Mouse (Mus musculus) heart, embryonic 13.5 days (tissue): ENCODE data around the gene Lamc1. TPM values are rescaled to one million over a fixed set of nuclear protein-coding genes. Genes with fewer than 3 reads are reported as not detected.

Experiments used
- ATAC-seq: fragments of 200-750 bp; cut with Nextera tagmentation; 2 replicates; pipeline ENCODE4 v1.8.0; 2017; ENCODE audit warnings: moderate TSS enrichment; ENCODE audit not compliant: insufficient number of reproducible peaks, low FRiP score, low TSS enrichment; ENCODE audit errors: extremely low read depth
- H3K27ac ChIP-seq: fragments of 300-500 bp; sonication (generic); replicated peaks from 2 replicates; pipeline ENCODE4 v1.5.1; 2015; ENCODE audit warnings: moderate library complexity, mild to moderate bottlenecking, inconsistent platforms
- H3K27me3 ChIP-seq: fragments of 300-500 bp; sonication (generic); replicated peaks from 2 replicates; pipeline ENCODE4 v1.6.1; 2015; ENCODE audit warnings: mild to moderate bottlenecking, inconsistent platforms
- H3K36me3 ChIP-seq: fragments of 300-500 bp; sonication (generic); 2 replicates; pipeline ENCODE4 v1.6.1; 2015; ENCODE audit warnings: mild to moderate bottlenecking, inconsistent platforms
- H3K4me1 ChIP-seq: fragments of 300-500 bp; sonication (generic); 2 replicates; pipeline ENCODE4 v1.6.1; 2015; ENCODE audit warnings: inconsistent platforms
- H3K4me2 ChIP-seq: fragments of 300-500 bp; sonication (generic); 2 replicates; pipeline ENCODE4 v1.6.1; 2015; ENCODE audit warnings: inconsistent platforms, mild to moderate bottlenecking, moderate library complexity
- H3K4me3 ChIP-seq: fragments of 300-500 bp; sonication (generic); 2 replicates; pipeline ENCODE4 v1.5.1; 2015; ENCODE audit warnings: moderate library complexity, mild to moderate bottlenecking, inconsistent platforms
- H3K9ac ChIP-seq: fragments of 300-500 bp; sonication (generic); 2 replicates; pipeline ENCODE4 v1.6.1; 2015; ENCODE audit warnings: inconsistent platforms, mild to moderate bottlenecking, moderate library complexity
- H3K9me3 ChIP-seq: fragments of 300-500 bp; sonication (generic); 2 replicates; pipeline ENCODE4 v1.6.1; 2016; ENCODE audit warnings: inconsistent platforms
- WGBS: fragments of 180-500 bp; shearing (Covaris S2); methylation state at CpG from one replicate; pipeline ENCODE4 v1.1.7; 2015; ENCODE audit warnings: mixed read lengths; 5-methylcytosine and 5-hydroxymethylcytosine counted together
- polyA plus RNA-seq: library from polyadenylated mRNA; unstranded; fragments of >200 nt; fragmentation: Nextera tagmentation; extraction: Ambion mirVana; gene quantifications from 2 replicates; pipeline ENCODE4 v1.2.1, GENCODE M21; 2015

Lamc1 gene
- polyA plus RNA-seq, 1 experiment from 2014 or later, result 78.2 TPM

- peak overlapping the region; percentile 29 for H3K4me3 ChIP-seq
- H3K9me3 ChIP-seq, result no peaks in the 10 kb centered on the region
- peaks cover 4% of the 10 kb centered on the region; the same call in 1 of the 2 replicates for H3K36me3 ChIP-seq
- H3K27me3 ChIP-seq, result no peaks in the 10 kb centered on the region
- peaks cover 88% of the 10 kb centered on the region for H3K4me1 ChIP-seq
- peak overlapping the region; percentile 63 for H3K4me2 ChIP-seq
- peak overlapping the region; percentile 92 for H3K27ac ChIP-seq
- H3K9ac ChIP-seq, result peak overlapping the region; percentile 75
- peak; percentile 25; the same call in 1 of the 2 replicates for ATAC-seq
- WGBS, result 17% methylated on average over 5 of the region's 5 CpGs
Measured at GRCm38 (mm10) chr1:153280411-153280810, 52.2 kb downstream of the Lamc1 start.

- H3K9ac ChIP-seq, result 0 out of 2 replicates have a peak overlapping the region, but pooled peaks have one; percentile 14
- 30% methylated on average over 9 of the region's 9 CpGs for WGBS
- H3K27ac ChIP-seq, result peak overlapping the region; percentile 78
- no peak overlapping the region for H3K4me3 ChIP-seq
- ATAC-seq, result no peak
- H3K4me2 ChIP-seq, result no peak overlapping the region
- no peaks in the 10 kb centered on the region for H3K9me3 ChIP-seq
- no peaks in the 10 kb centered on the region for H3K27me3 ChIP-seq
- H3K4me1 ChIP-seq, result peaks cover 92% of the 10 kb centered on the region
- peaks cover 4% of the 10 kb centered on the region; the same call in 1 of the 2 replicates for H3K36me3 ChIP-seq
Measured at GRCm38 (mm10) chr1:153278028-153278613, 54.5 kb downstream of the Lamc1 start.

- H3K4me2 ChIP-seq, result no peak overlapping the region
- peaks cover 4% of the 10 kb centered on the region; the same call in 1 of the 2 replicates for H3K36me3 ChIP-seq
- H3K9ac ChIP-seq, result no peak overlapping the region
- no peak overlapping the region for H3K4me3 ChIP-seq
- peak overlapping the region; percentile 76 for H3K27ac ChIP-seq
- H3K27me3 ChIP-seq, result no peaks in the 10 kb centered on the region
- no peak for ATAC-seq
- 74% methylated on average over 5 of the region's 5 CpGs for WGBS
- no peaks in the 10 kb centered on the region for H3K9me3 ChIP-seq
- H3K4me1 ChIP-seq, result peaks cover 90% of the 10 kb centered on the region
Measured at GRCm38 (mm10) chr1:153275466-153275865, 57.1 kb downstream of the Lamc1 start.

- Histone ChIP-seq H3K27me3 (no peaks in the 10 kb centered on the region), H3K4me3 (0 out of 2 replicates have a peak overlapping the region, but pooled peaks have one; percentile 1), H3K9ac (no peak overlapping the region), H3K4me2 (peak overlapping the region; percentile 48), H3K27ac (peak overlapping the region; percentile 76), H3K36me3 (peaks cover 4% of the 10 kb centered on the region; the same call in 1 of the 2 replicates), H3K9me3 (no peaks in the 10 kb centered on the region), H3K4me1 (peaks cover 88% of the 10 kb centered on the region)
- ATAC-seq, result no peak
- 4% methylated on average over 6 of the region's 6 CpGs for WGBS
Measured at GRCm38 (mm10) chr1:153274611-153275010, 58.0 kb downstream of the Lamc1 start.

- no peak for ATAC-seq
- H3K4me2 ChIP-seq, result peak overlapping the region; percentile 14; the same call in 1 of the 2 replicates
- no peaks in the 10 kb centered on the region for H3K27me3 ChIP-seq
- peak overlapping the region; percentile 75 for H3K27ac ChIP-seq
- peaks cover 4% of the 10 kb centered on the region; the same call in 1 of the 2 replicates for H3K36me3 ChIP-seq
- no peaks in the 10 kb centered on the region for H3K9me3 ChIP-seq
- no peak overlapping the region for H3K4me3 ChIP-seq
- 32% methylated on average over 8 of the region's 8 CpGs for WGBS
- peak overlapping the region; percentile 10; the same call in 1 of the 2 replicates for H3K9ac ChIP-seq
- H3K4me1 ChIP-seq, result peaks cover 90% of the 10 kb centered on the region
Measured at GRCm38 (mm10) chr1:153273657-153274056, 58.9 kb downstream of the Lamc1 start.

GRCm38 (mm10) chr1:153270827-153271226 lies 61.8 kb downstream of the Lamc1 start:
- Histone ChIP-seq H3K27me3 (no peaks in the 10 kb centered on the region), H3K9me3 (no peaks in the 10 kb centered on the region), H3K4me2 (no peak overlapping the region), H3K4me3 (no peak overlapping the region), H3K9ac (no peak overlapping the region), H3K36me3 (no peaks in the 10 kb centered on the region), H3K4me1 (peaks cover 94% of the 10 kb centered on the region), H3K27ac (no peak overlapping the region)
- ATAC-seq, result no peak
- WGBS, result 91% methylated on average over 15 of the region's 15 CpGs

GRCm38 (mm10) chr1:153269681-153270080 lies 62.9 kb downstream of the Lamc1 start:
- H3K4me1 ChIP-seq, result peaks cover 94% of the 10 kb centered on the region
- no peak overlapping the region for H3K4me2 ChIP-seq
- H3K27ac ChIP-seq, result no peak overlapping the region
- 79% methylated on average over 6 of the region's 6 CpGs for WGBS
- no peak overlapping the region for H3K4me3 ChIP-seq
- no peaks in the 10 kb centered on the region for H3K27me3 ChIP-seq
- H3K36me3 ChIP-seq, result no peaks in the 10 kb centered on the region
- ATAC-seq, result no peak
- H3K9me3 ChIP-seq, result no peaks in the 10 kb centered on the region
- no peak overlapping the region for H3K9ac ChIP-seq

GRCm38 (mm10) chr1:153268806-153269309 lies 63.7 kb downstream of the Lamc1 start:
- H3K36me3 ChIP-seq, result no peaks in the 10 kb centered on the region
- no peaks in the 10 kb centered on the region for H3K27me3 ChIP-seq
- no peak for ATAC-seq
- peak overlapping the region; percentile 60 for H3K9ac ChIP-seq
- peak overlapping the region; percentile 78 for H3K27ac ChIP-seq
- H3K4me2 ChIP-seq, result no peak overlapping the region
- no peaks in the 10 kb centered on the region for H3K9me3 ChIP-seq
- no peak overlapping the region for H3K4me3 ChIP-seq
- 58% methylated on average over 6 of the region's 6 CpGs for whole genome bisulfite sequencing
- peaks cover 96% of the 10 kb centered on the region for H3K4me1 ChIP-seq

- no peak overlapping the region for H3K4me3 ChIP-seq
- H3K27me3 ChIP-seq, result no peaks in the 10 kb centered on the region
- H3K4me2 ChIP-seq, result peak overlapping the region; percentile 25; the same call in 1 of the 2 replicates
- peak overlapping the region; percentile 78 for H3K27ac ChIP-seq
- WGBS, result 39% methylated on average over 7 of the region's 7 CpGs
- H3K36me3 ChIP-seq, result no peaks in the 10 kb centered on the region
- H3K9ac ChIP-seq, result peak overlapping the region; percentile 60; the same call in 1 of the 2 replicates
- no peaks in the 10 kb centered on the region for H3K9me3 ChIP-seq
- H3K4me1 ChIP-seq, result peaks cover 96% of the 10 kb centered on the region
- no peak for ATAC-seq
Measured at GRCm38 (mm10) chr1:153268306-153268705, 64.3 kb downstream of the Lamc1 start.

- 83% methylated on average over 7 of the region's 7 CpGs for WGBS
- Histone ChIP-seq H3K9ac (no peak overlapping the region), H3K4me2 (no peak overlapping the region)
Measured at GRCm38 (mm10) chr1:153267730-153268129, 64.9 kb downstream of the Lamc1 start.

GRCm38 (mm10) chr1:153266891-153267290 lies 65.7 kb downstream of the Lamc1 start:
- Histone ChIP-seq H3K36me3 (peaks cover 6% of the 10 kb centered on the region), H3K27me3 (no peaks in the 10 kb centered on the region), H3K4me3 (no peak overlapping the region), H3K4me2 (no peak overlapping the region), H3K4me1 (peaks cover 95% of the 10 kb centered on the region), H3K27ac (peak overlapping the region; percentile 78), H3K9me3 (no peaks in the 10 kb centered on the region), H3K9ac (peak overlapping the region; percentile 30; the same call in 1 of the 2 replicates)
- WGBS, result 40% methylated on average over 5 of the region's 5 CpGs
- ATAC-seq, result no peak

More at GRCm38 (mm10) chr1:153267730-153268129, 64.9 kb downstream of the Lamc1 start:
- Histone ChIP-seq H3K4me1 (peaks cover 97% of the 10 kb centered on the region), H3K27ac (peak overlapping the region; percentile 78), H3K9me3 (no peaks in the 10 kb centered on the region), H3K36me3 (no peaks in the 10 kb centered on the region), H3K4me3 (no peak overlapping the region), H3K27me3 (no peaks in the 10 kb centered on the region)
- ATAC-seq, result no peak
